Mouse (Mus musculus) intestine, embryonic 16.5 days (tissue): ENCODE measurements around the gene Tnfaip2. TPM values are rescaled to one million over a fixed set of nuclear protein-coding genes. Genes with fewer than 3 reads are reported as not detected.

Experiments
- ATAC-seq: fragments of 200-750 bp; cut with Nextera tagmentation; 2 replicates; pipeline ENCODE4 v1.8.0; 2017; ENCODE audit warnings: moderate TSS enrichment, moderate library complexity
- H3K27ac ChIP-seq: fragments of 300-500 bp; sonication (generic); 2 replicates; pipeline ENCODE4 v1.5.1; 2014; ENCODE audit warnings: mild to moderate bottlenecking, low read length
- H3K27me3 ChIP-seq: fragments of 300-500 bp; sonication (generic); replicated peaks from 2 replicates; pipeline ENCODE4 v1.6.1; 2014; ENCODE audit warnings: low read length, control low read depth, mixed read lengths; ENCODE audit not compliant: control insufficient read depth, insufficient read depth
- H3K36me3 ChIP-seq: fragments of 300-500 bp; sonication (generic); 2 replicates; pipeline ENCODE4 v1.6.1; 2014; ENCODE audit warnings: low read length, control low read depth; ENCODE audit not compliant: control insufficient read depth, insufficient read depth
- H3K4me1 ChIP-seq: fragments of 300-500 bp; sonication (generic); 2 replicates; pipeline ENCODE4 v1.6.1; 2014; ENCODE audit warnings: low read length, control low read depth, mixed read lengths; ENCODE audit not compliant: control insufficient read depth, insufficient read depth
- H3K4me2 ChIP-seq: fragments of 300-500 bp; sonication (generic); 2 replicates; pipeline ENCODE4 v1.6.1; 2014; ENCODE audit warnings: low read depth, low read length, control low read depth
- H3K4me3 ChIP-seq: fragments of 300-500 bp; sonication (generic); 2 replicates; pipeline ENCODE4 v1.5.1; 2014; ENCODE audit warnings: mild to moderate bottlenecking, low read length
- H3K9ac ChIP-seq: fragments of 300-500 bp; sonication (generic); 2 replicates; pipeline ENCODE4 v1.6.1; 2014; ENCODE audit warnings: low read depth, low read length
- H3K9me3 ChIP-seq: fragments of 300-500 bp; sonication (generic); 2 replicates; pipeline ENCODE4 v1.6.1; 2016; ENCODE audit warnings: low read length, control low read depth; ENCODE audit not compliant: control insufficient read depth
- WGBS: fragments of 180-500 bp; shearing (Covaris S2); extraction: QIAGEN DNeasy Blood & Tissue Kit; methylation state at CpG from one replicate; pipeline ENCODE4 v1.1.7; 2014; 5-methylcytosine and 5-hydroxymethylcytosine counted together
- polyA plus RNA-seq: library from polyadenylated mRNA; unstranded; fragments of >200 nt; fragmentation: Nextera tagmentation; extraction: Ambion mirVana; gene quantifications from 2 replicates; pipeline ENCODE4 v1.2.1, GENCODE M21; 2015

Gene Tnfaip2
- polyA plus RNA-seq, 1 experiment from 2014 or later = 3.5 TPM

DNA sequence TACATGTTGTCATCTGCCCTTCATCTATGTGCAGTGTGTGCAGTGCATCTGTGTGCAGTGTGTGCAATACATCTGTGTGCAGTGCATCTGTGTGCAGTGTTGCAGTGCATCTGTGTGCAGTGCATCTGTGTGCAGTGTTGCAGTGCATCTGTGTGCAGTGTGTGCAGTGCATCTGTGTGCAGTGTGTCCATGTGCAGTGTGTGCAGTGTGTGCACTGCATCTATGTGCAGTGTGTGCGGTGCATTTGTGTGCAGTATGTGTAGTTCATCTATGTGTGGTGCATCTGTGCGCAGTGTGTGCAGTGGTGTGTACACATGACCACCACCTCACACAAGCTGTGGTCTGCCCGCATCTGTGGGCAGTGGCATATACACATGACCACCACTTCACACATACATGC, 24.1 kb downstream of the Tnfaip2 start:
- H3K27me3 ChIP-seq = no peaks in the 10 kb centered on the region; the same call in 1 of the 2 replicates
- H3K4me1 ChIP-seq = no peaks in the 10 kb centered on the region
- H3K9me3 ChIP-seq = no peaks in the 10 kb centered on the region
- H3K4me2 ChIP-seq = no peak overlapping the region
- no peak overlapping the region for H3K9ac ChIP-seq
- no peak overlapping the region for H3K27ac ChIP-seq
- ATAC-seq = no peak
- WGBS = 92% methylated on average over 3 of the region's 3 CpGs
- no peak overlapping the region for H3K4me3 ChIP-seq
- no peaks in the 10 kb centered on the region for H3K36me3 ChIP-seq

DNA sequence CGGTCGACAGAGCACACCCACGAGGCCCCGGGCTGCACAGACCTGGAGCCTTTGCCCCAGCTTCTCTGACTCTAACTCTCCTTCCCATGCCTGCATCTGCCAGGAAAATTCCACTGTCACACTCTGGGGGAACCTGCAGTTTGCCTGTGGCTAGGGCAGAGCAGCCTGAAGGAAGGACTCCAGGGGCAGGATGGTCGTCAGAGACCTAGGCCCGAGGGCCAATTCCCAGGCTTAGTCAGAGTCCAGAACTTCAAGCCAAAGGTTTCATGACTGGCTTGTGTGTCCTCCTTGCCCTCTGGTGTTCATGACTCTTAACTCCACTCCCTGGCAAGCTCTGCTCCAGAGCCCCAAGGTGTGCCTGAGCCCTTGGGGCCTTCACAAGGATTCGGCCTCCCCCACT, 25.9 kb downstream of the Tnfaip2 start:
- WGBS = 72% methylated on average over 7 of the region's 7 CpGs
- Histone ChIP-seq H3K4me3 (no peak overlapping the region), H3K27ac (no peak overlapping the region), H3K27me3 (no peaks in the 10 kb centered on the region; the same call in 1 of the 2 replicates), H3K4me2 (no peak overlapping the region), H3K4me1 (no peaks in the 10 kb centered on the region), H3K36me3 (no peaks in the 10 kb centered on the region), H3K9ac (no peak overlapping the region), H3K9me3 (no peaks in the 10 kb centered on the region)
- no peak for ATAC-seq

DNA sequence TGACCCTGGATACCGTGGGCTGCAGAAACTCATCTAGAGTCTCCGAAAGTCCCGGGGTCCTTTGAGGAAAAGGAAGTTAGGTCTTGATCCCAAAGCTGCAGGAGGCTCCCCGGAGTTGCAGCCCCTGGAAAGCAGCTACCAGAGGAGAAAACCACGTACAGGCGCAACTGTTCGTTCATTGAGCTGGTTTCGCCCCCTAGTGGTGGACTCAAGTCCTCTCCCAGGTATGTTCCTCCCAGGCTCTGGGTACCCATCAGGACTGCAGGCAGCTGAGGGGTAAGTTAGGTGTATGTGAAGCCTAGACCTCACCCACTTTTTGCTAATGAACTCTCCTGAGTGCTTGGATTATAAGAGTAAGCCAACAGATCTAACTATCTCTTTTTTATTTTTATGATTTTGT, 27.2 kb downstream of the Tnfaip2 start:
- Histone ChIP-seq H3K9me3 (no peaks in the 10 kb centered on the region), H3K27me3 (no peaks in the 10 kb centered on the region; the same call in 1 of the 2 replicates), H3K27ac (no peak overlapping the region), H3K4me3 (no peak overlapping the region), H3K9ac (no peak overlapping the region), H3K4me1 (no peaks in the 10 kb centered on the region), H3K36me3 (no peaks in the 10 kb centered on the region), H3K4me2 (no peak overlapping the region)
- 10% methylated on average over 8 of the region's 8 CpGs for WGBS
- 0 out of 2 replicates have a peak, but pooled peaks have one; percentile 52 for ATAC-seq

DNA sequence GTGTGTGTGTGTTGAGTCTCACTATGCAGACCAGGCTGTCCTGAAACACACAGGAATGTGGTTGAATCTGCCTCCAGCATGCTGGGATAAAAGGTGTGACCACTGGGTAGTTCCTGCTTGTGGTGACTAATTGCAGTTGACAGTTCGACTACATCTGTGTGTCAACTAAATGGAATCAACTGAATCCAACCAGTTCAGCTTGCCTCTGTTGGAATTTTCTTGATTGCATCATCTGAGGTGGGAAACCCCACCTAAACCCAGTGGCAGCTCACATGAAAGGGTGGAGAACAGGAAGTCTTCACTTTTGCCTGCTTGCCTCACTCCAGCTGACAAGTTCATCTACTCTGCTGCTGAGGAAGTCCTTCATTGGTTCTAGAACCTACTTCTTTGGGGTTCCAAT, 28.9 kb downstream of the Tnfaip2 start:
- no peaks in the 10 kb centered on the region; the same call in 1 of the 2 replicates for H3K27me3 ChIP-seq
- no peaks in the 10 kb centered on the region for H3K36me3 ChIP-seq
- no peak overlapping the region for H3K4me2 ChIP-seq
- no peak for ATAC-seq
- no peak overlapping the region for H3K27ac ChIP-seq
- no peak overlapping the region for H3K9ac ChIP-seq
- no peak overlapping the region for H3K4me3 ChIP-seq
- no peaks in the 10 kb centered on the region for H3K9me3 ChIP-seq
- 51% methylated on average over 1 of the region's 1 CpGs for WGBS
- H3K4me1 ChIP-seq = 0 out of 2 replicates have a peak, but pooled peaks cover 4% of the 10 kb centered on the region

- H3K4me3 ChIP-seq = no peak overlapping the region
- 0 out of 2 replicates have a peak, but pooled peaks cover 4% of the 10 kb centered on the region for H3K4me1 ChIP-seq
- WGBS = 74% methylated on average over 3 of the region's 3 CpGs
- H3K27me3 ChIP-seq = no peaks in the 10 kb centered on the region; the same call in 1 of the 2 replicates
- ATAC-seq = no peak
- H3K4me2 ChIP-seq = no peak overlapping the region
- H3K9ac ChIP-seq = no peak overlapping the region
- no peaks in the 10 kb centered on the region for H3K9me3 ChIP-seq
- no peaks in the 10 kb centered on the region for H3K36me3 ChIP-seq
- no peak overlapping the region for H3K27ac ChIP-seq
These were observed 29.5 kb downstream of the Tnfaip2 start for GRCm38 (mm10) chr12:111471721-111472120.

- H3K9me3 ChIP-seq = no peaks in the 10 kb centered on the region
- no peaks in the 10 kb centered on the region for H3K36me3 ChIP-seq
- no peak overlapping the region for H3K27ac ChIP-seq
- 66% methylated on average over 5 of the region's 5 CpGs for WGBS
- no peak overlapping the region for H3K4me3 ChIP-seq
- ATAC-seq = no peak
- H3K9ac ChIP-seq = no peak overlapping the region
- H3K4me1 ChIP-seq = 0 out of 2 replicates have a peak, but pooled peaks cover 4% of the 10 kb centered on the region
- no peaks in the 10 kb centered on the region; the same call in 1 of the 2 replicates for H3K27me3 ChIP-seq
- H3K4me2 ChIP-seq = no peak overlapping the region
These were observed 30.6 kb downstream of the Tnfaip2 start for GRCm38 (mm10) chr12:111472886-111473285.

DNA sequence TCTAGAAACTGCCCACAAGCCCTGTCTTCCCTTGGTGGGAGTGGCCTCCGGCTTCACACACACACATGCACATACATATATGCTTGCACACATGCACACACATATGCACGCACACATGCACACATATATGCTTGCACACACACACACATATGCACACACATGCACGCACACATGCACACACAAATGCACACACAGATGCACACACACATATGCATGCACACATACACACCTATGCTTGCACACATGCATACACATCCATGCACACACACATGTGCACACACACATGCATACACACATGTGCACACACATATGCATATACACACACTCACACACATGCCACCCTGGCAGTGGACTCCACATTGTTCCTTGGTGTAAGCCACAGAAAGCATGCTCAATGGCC, 32.1 kb downstream of the Tnfaip2 start:
- Histone ChIP-seq H3K9ac (no peak overlapping the region), H3K27me3 (no peaks in the 10 kb centered on the region; the same call in 1 of the 2 replicates), H3K27ac (no peak overlapping the region), H3K9me3 (no peaks in the 10 kb centered on the region), H3K4me2 (no peak overlapping the region), H3K36me3 (no peaks in the 10 kb centered on the region), H3K4me1 (peaks cover 7% of the 10 kb centered on the region; the same call in 1 of the 2 replicates), H3K4me3 (no peak overlapping the region)
- 89% methylated on average over 3 of the region's 3 CpGs for WGBS
- no peak for ATAC-seq

GRCm38 (mm10) chr12:111474893-111475643, 32.8 kb downstream of the Tnfaip2 start:
- H3K9me3 ChIP-seq = no peaks in the 10 kb centered on the region
- H3K27me3 ChIP-seq = no peaks in the 10 kb centered on the region
- WGBS = 50% methylated on average over 8 of the region's 8 CpGs
- H3K4me2 ChIP-seq = no peak overlapping the region
- peaks cover 7% of the 10 kb centered on the region; the same call in 1 of the 2 replicates for H3K4me1 ChIP-seq
- no peak overlapping the region for H3K4me3 ChIP-seq
- no peak for ATAC-seq
- no peaks in the 10 kb centered on the region for H3K36me3 ChIP-seq
- no peak overlapping the region for H3K9ac ChIP-seq
- no peak overlapping the region for H3K27ac ChIP-seq

DNA sequence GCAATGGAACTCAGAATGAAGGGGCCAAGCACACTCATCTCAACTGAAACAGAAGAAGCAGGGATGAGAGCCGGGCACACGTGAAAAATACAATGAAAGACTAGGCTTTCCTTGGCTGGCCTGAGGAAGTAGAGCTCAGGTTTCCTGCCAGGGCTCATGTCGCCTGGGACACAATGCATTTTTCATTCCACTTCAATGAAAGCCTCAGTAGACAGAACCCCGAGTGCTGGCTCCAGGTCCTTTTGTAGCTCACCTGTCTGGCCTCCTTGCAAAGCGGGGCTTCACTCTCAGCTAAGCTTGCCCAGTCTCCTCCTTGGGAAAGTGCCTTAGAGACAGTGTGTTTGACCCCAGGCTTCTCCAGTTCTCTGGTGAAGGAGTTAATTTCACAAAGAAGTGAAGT, 36.7 kb downstream of the Tnfaip2 start:
- peaks cover 7% of the 10 kb centered on the region; the same call in 1 of the 2 replicates for H3K4me1 ChIP-seq
- no peak for ATAC-seq

More for the DNA sequence above, 36.7 kb downstream of the Tnfaip2 start:
- Histone ChIP-seq H3K4me3 (no peak overlapping the region), H3K36me3 (no peaks in the 10 kb centered on the region), H3K9me3 (no peaks in the 10 kb centered on the region), H3K4me2 (no peak overlapping the region), H3K9ac (no peak overlapping the region), H3K27ac (no peak overlapping the region), H3K27me3 (no peaks in the 10 kb centered on the region)
- 59% methylated on average over 5 of the region's 5 CpGs for WGBS
